ENCODE assay signal across 10 mouse cellular contexts in genomic region chr10:39587290-39587925, GRCm38 (mm10). TPM values are rescaled to one million over a fixed set of nuclear protein-coding genes. Genes with fewer than 3 reads are reported as not detected.
DNase-seq lines count a peak whose midpoint lies in the region; ATAC-seq and TF ChIP-seq lines count a peak whose summit lies in the region.
"Had no signal": no experiment of that assay in that cellular context is flagged by ENCODE, and none has a peak within 500 bp of the region (broad histone marks: within the 10 kb centered on the region; RNA-seq: fewer than 3 reads in every experiment).

No protein-coding gene starts in this region.

- DNase-seq in brain, embryonic 18.5 days (ENCODE audit: low read depth, low spot score), result peak; percentile 34
- no peak for DNase-seq in hindbrain, embryonic 10.5 days (ENCODE audit: low spot score)
- DNase-seq in urinary bladder, postnatal 25 days (ENCODE audit: low spot score), result no peak
- DNase-seq in B cell, adult 2 months, result no peak
- no peak for DNase-seq in liver

- H3K4me2 ChIP-seq in intestine, embryonic 16.5 days (ENCODE audit: low read depth, low read length), result no peak overlapping the region
- H3K4me2 ChIP-seq in intestine, postnatal 0 days (replicated peaks; ENCODE audit: low read depth), result no peak overlapping the region
- H3K4me2 ChIP-seq in midbrain, embryonic 15.5 days, result no peak overlapping the region
- H3K4me2 ChIP-seq: stomach, embryonic 15.5 days had no signal

- no peak overlapping the region for H3K9ac ChIP-seq in intestine, embryonic 16.5 days (ENCODE audit: low read depth, low read length)
- H3K9ac ChIP-seq in intestine, postnatal 0 days (ENCODE audit: low read depth, low read length), result no peak overlapping the region
- no peak overlapping the region for H3K9ac ChIP-seq in midbrain, embryonic 15.5 days
- H3K9ac ChIP-seq: stomach, embryonic 15.5 days had no signal

- H3K9me3 ChIP-seq in intestine, embryonic 16.5 days (ENCODE audit: control insufficient read depth, low read length), result no peaks in the 10 kb centered on the region
- no peaks in the 10 kb centered on the region for H3K9me3 ChIP-seq in intestine, postnatal 0 days (ENCODE audit: control insufficient read depth)
- H3K9me3 ChIP-seq in hindbrain, embryonic 10.5 days, result no peaks in the 10 kb centered on the region
- no peaks in the 10 kb centered on the region for H3K9me3 ChIP-seq in midbrain, embryonic 15.5 days
- H3K9me3 ChIP-seq: stomach, embryonic 15.5 days had no signal

- TF ChIP-seq CTCF in intestine, postnatal 0 days (IDR thresholded peaks at IDR 0.05; ENCODE audit: low read depth), result no peak

- 0 out of 2 replicates have a peak, but pooled peaks have one; percentile 31 for ATAC-seq in intestine, embryonic 16.5 days
- no peak for ATAC-seq in intestine, postnatal 0 days
- ATAC-seq in midbrain, embryonic 15.5 days (replicated peaks), result peak; percentile 63; the same call in 1 of the 2 replicates

- 42% methylated on average over 5 of the region's 5 CpGs for WGBS in intestine, embryonic 16.5 days
- 60% methylated on average over 5 of the region's 5 CpGs for WGBS in intestine, postnatal 0 days
- 70% methylated on average over 5 of the region's 5 CpGs for WGBS in hindbrain, embryonic 10.5 days
- 15% methylated on average over 5 of the region's 5 CpGs for WGBS in midbrain, embryonic 15.5 days

- H3K4me1 ChIP-seq in intestine, embryonic 16.5 days (ENCODE audit: control insufficient read depth, insufficient read depth, low read length), result peaks cover 13% of the 10 kb centered on the region
- H3K4me1 ChIP-seq in intestine, postnatal 0 days (replicated peaks; ENCODE audit: control insufficient read depth, insufficient read depth, low read length), result no peaks in the 10 kb centered on the region
- peaks cover 33% of the 10 kb centered on the region for H3K4me1 ChIP-seq in hindbrain, embryonic 10.5 days (replicated peaks)
- H3K4me1 ChIP-seq in midbrain, embryonic 15.5 days, result peaks cover 24% of the 10 kb centered on the region

- H3K27me3 ChIP-seq in intestine, embryonic 16.5 days (replicated peaks; ENCODE audit: control insufficient read depth, insufficient read depth, low read length), result no peaks in the 10 kb centered on the region
- no peaks in the 10 kb centered on the region for H3K27me3 ChIP-seq in intestine, postnatal 0 days (replicated peaks; ENCODE audit: control insufficient read depth, insufficient read depth, low read length)
- H3K27me3 ChIP-seq in hindbrain, embryonic 10.5 days (ENCODE audit: insufficient read depth, poor library complexity, severe bottlenecking), result peaks cover 15% of the 10 kb centered on the region; the same call in 1 of the 2 replicates
- no peaks in the 10 kb centered on the region for H3K27me3 ChIP-seq in midbrain, embryonic 15.5 days (replicated peaks)
- H3K27me3 ChIP-seq: stomach, embryonic 15.5 days had no signal

- no peak overlapping the region; the same call in 1 of the 2 replicates for H3K27ac ChIP-seq in intestine, embryonic 16.5 days (ENCODE audit: low read length)
- no peak overlapping the region for H3K27ac ChIP-seq in intestine, postnatal 0 days (ENCODE audit: low read depth, low read length)
- H3K27ac ChIP-seq in hindbrain, embryonic 10.5 days, result peak overlapping the region; percentile 71
- peak overlapping the region; percentile 82 for H3K27ac ChIP-seq in midbrain, embryonic 15.5 days
- H3K27ac ChIP-seq: kidney, postnatal 0 days; stomach, embryonic 15.5 days had no signal

- H3K4me3 ChIP-seq in intestine, embryonic 16.5 days (ENCODE audit: low read length), result no peak overlapping the region
- no peak overlapping the region for H3K4me3 ChIP-seq in intestine, postnatal 0 days (ENCODE audit: low read depth, low read length)
- no peak overlapping the region for H3K4me3 ChIP-seq in hindbrain, embryonic 10.5 days
- H3K4me3 ChIP-seq in midbrain, embryonic 15.5 days, result no peak overlapping the region
- H3K4me3 ChIP-seq: stomach, embryonic 15.5 days had no signal

- H3K36me3 ChIP-seq in intestine, embryonic 16.5 days (ENCODE audit: control insufficient read depth, insufficient read depth, low read length), result no peaks in the 10 kb centered on the region
- H3K36me3 ChIP-seq in intestine, postnatal 0 days (ENCODE audit: control insufficient read depth, insufficient read depth), result no peaks in the 10 kb centered on the region
- no peaks in the 10 kb centered on the region for H3K36me3 ChIP-seq in hindbrain, embryonic 10.5 days
- H3K36me3 ChIP-seq in midbrain, embryonic 15.5 days (replicated peaks), result no peaks in the 10 kb centered on the region
- H3K36me3 ChIP-seq: stomach, embryonic 15.5 days had no signal

RNA-seq across cellular contexts. Expression of gene Traf3ip2, which starts 25.3 kb away (rescaled TPM):
- polyA plus RNA-seq in intestine, embryonic 16.5 days (2015; fragmentation: Nextera tagmentation; extraction: Ambion mirVana), result 28.0 and 33.4 TPM in 2 replicates
- polyA plus RNA-seq in intestine, postnatal 0 days (2015; fragmentation: Nextera tagmentation; extraction: Ambion mirVana), result 25.3 and 27.8 TPM in 2 replicates
- 8.3 and 8.8 TPM in 2 replicates for polyA plus RNA-seq in hindbrain, embryonic 10.5 days (2016; fragmentation: Nextera tagmentation; extraction: Ambion mirVana)
- 5.9 and 7.0 TPM in 2 replicates for polyA plus RNA-seq in midbrain, embryonic 15.5 days (2015; fragmentation: Nextera tagmentation; extraction: Ambion mirVana)

Comparison
In these comparisons a context has a peak if more than half of its experiments do, and no peak if none do; other contexts are left out.
1. H3K27ac ChIP-seq: peak in hindbrain, embryonic 10.5 days (single experiment) and midbrain, embryonic 15.5 days (single experiment); none in intestine, embryonic 16.5 days (single experiment) and intestine, postnatal 0 days (single experiment).